Mouse (Mus musculus): ENCODE measurements around the gene Tchhl1.

DNA sequence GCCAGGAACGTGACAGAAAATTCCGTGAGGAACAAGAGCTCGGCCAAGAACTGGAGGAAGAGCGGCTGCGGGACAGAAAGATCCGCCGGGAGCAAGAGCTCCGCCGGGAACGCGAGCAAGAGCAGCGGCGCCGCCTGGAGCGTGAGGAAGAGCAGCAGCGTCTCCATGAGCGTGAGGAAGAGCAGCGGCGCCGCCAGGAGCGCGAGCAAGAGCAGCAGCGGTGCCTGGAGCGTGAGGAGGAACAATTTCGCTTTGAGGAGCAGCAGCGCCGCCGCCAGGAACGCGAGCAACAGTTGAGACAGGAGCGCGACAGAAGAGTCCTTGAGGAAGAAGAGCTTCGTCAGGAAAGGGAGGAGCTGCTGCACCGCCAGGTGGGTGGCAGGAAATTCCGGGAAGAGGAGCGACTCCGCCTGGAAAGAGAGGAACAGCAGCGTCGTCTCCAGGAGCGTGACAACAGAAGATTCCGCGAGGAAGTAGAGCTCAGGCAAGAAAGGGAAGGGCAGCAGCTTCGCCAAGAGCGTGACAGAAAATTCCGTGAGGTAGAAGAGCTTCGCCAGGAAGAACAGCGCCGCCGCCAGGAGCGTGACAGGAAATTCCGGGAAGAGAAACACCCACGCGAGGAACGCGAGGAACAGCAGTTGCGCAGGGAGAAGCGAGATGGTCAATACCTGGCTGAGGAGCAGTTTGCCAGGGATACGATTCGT lies 21.3 kb upstream of the Tchhl1 start:
- TF ChIP-seq CTCF (IDR thresholded peaks at IDR 0.05; ENCODE audit: low read depth) = peak; percentile 21
- no peak for TF ChIP-seq EP300 (IDR thresholded peaks at IDR 0.05; ENCODE audit: low read depth)

Data from heart, postnatal 0 days (tissue).